Mouse (Mus musculus): Measurements from ENCODE around the gene Adprm. TPM values are rescaled to one million over a fixed set of nuclear protein-coding genes. Genes with fewer than 3 reads are reported as not detected.
"Not testable (repeated sequence)": the region's sequence is repeated elsewhere in the genome, so short reads cannot be mapped to it uniquely, and the experiment has no call there.

Adprm gene
- polyA plus RNA-seq, 1 experiment from 2014 or later = 31.3 TPM

DNA sequence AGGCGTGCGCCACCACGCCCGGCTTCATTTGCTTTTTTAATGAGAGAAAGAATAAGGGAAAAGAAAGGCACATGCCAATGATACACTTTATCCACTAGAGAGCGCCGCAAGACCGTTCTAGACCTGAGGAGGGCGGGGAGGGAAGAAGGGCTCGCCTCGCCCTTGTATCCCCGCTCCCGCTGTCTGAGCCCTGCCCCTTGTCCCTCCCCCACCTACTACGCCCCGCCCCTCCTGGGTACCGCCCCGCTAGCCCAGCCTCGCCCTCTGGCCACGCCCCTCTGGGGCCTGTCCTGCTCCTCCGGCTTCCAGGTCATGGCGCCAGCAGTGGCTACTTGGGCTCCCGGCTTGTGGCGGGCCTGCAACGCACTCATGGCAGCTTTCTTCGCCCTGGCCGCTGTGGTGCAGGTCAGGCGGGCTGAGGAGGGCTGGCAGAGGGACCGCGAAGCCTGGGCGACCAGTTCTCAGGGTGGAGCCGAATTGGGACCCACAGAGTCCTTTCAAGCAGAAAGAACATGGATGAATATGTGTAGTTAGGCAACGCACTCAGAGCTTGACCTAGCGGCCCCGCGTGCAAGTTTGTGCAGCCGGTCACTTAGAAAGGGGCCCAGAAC lies 27.4 kb downstream of the Adprm start, which contains the start of gene Tmem220:
Gene Tmem220, plus strand, starts transcription at position 288 of the 611 bp plus-strand sequence.
- TF ChIP-seq CTCF (IDR thresholded peaks at IDR 0.05; ENCODE audit: low read depth) = peak; percentile 80
- H3K27ac ChIP-seq (ENCODE audit: low read depth) = 0 out of 2 replicates have a peak within 1 kb of the TSS, but pooled peaks have one; percentile 30
- peak within 1 kb of the TSS; percentile 65 for H3K9ac ChIP-seq
- H3K4me1 ChIP-seq (ENCODE audit: insufficient read depth) = no peaks in the 10 kb centered on the region
- no peaks in the 10 kb centered on the region for H3K9me3 ChIP-seq (ENCODE audit: low read depth, low read length)
- peak within 1 kb of the TSS; percentile 51 for H3K4me3 ChIP-seq (ENCODE audit: low read depth, low read length)
- DNase-seq (peak; percentile 94), ATAC-seq (ENCODE audit: insufficient read depth) (peak; percentile 99)
- H3K36me3 ChIP-seq (ENCODE audit: insufficient read depth) = no peaks in the 10 kb centered on the region
- under 1% methylated on average over 35 of the region's 35 CpGs for WGBS
- H3K4me2 ChIP-seq = peak within 1 kb of the TSS; percentile 74
- no peaks in the 10 kb centered on the region for H3K27me3 ChIP-seq (ENCODE audit: insufficient read depth, low read length)

DNA sequence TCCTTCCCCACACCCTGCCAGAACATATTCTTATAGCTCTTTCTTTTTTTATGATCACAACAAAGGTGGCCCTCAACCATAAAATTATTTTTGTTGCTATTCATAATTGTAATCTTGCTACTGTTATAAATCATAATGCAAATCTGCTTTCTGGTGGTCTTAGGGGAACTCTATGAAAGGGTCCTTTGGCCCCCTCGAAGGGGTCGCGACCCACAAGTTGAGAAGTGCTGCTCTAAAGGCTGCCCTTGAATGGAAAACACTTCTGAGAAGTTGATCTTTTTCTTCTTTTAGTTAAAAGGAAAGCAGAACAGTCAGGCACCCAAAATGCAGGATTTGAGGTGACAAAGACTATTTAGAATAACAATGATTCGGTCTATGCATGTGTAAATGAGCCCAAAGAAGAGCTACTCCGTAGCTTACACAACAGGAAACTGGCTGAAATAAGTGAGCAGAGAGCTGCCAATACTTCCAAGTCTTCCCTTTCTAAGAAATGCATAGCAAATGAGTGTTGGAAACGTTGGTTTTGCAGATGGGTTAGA lies 28.5 kb downstream of the Adprm start:
- 35% methylated on average over 6 of the region's 6 CpGs for WGBS
- TF ChIP-seq CTCF (IDR thresholded peaks at IDR 0.05; ENCODE audit: low read depth) = no peak
- no peak for ATAC-seq (ENCODE audit: insufficient read depth)
- H3K9me3 ChIP-seq (ENCODE audit: low read depth, low read length) = no peaks in the 10 kb centered on the region
- H3K27ac ChIP-seq (ENCODE audit: low read depth) = no peak overlapping the region
- H3K27me3 ChIP-seq (ENCODE audit: insufficient read depth, low read length) = no peaks in the 10 kb centered on the region
- H3K4me1 ChIP-seq (ENCODE audit: insufficient read depth) = no peaks in the 10 kb centered on the region
- H3K9ac ChIP-seq = no peak overlapping the region
- no peak for DNase-seq
- no peak overlapping the region for H3K4me2 ChIP-seq
- H3K36me3 ChIP-seq (ENCODE audit: insufficient read depth) = no peaks in the 10 kb centered on the region
- H3K4me3 ChIP-seq (ENCODE audit: low read depth, low read length) = no peak overlapping the region

DNA sequence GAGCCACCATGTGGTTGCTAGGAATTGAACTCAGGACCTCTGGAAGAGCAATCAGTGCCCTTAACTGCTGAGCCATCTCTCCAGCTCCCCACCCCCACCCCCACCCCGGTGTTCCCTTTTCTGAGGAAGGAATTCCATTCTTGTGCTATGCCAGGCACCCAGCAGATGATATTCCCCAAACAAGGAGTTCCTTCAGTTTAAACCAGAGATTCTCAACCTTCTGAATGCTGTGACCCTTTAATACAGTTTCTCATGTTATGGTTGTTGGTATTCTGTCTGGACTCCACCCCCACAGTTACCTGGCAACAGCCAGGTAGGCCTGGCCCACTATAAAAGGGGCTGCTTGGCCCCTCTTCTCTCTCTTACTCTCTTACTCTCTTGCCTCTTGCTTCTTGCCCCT lies 29.2 kb downstream of the Adprm start:
- H3K27ac ChIP-seq (ENCODE audit: low read depth); H3K4me2 ChIP-seq; ATAC-seq (ENCODE audit: insufficient read depth); H3K4me3 ChIP-seq (ENCODE audit: low read depth, low read length); H3K36me3 ChIP-seq (ENCODE audit: insufficient read depth); H3K27me3 ChIP-seq (ENCODE audit: insufficient read depth, low read length); H3K4me1 ChIP-seq (ENCODE audit: insufficient read depth); H3K9me3 ChIP-seq (ENCODE audit: low read depth, low read length); H3K9ac ChIP-seq; DNase-seq: not testable (repeated sequence)
- 50% methylated on average over 1 of the region's 1 CpGs for WGBS

DNA sequence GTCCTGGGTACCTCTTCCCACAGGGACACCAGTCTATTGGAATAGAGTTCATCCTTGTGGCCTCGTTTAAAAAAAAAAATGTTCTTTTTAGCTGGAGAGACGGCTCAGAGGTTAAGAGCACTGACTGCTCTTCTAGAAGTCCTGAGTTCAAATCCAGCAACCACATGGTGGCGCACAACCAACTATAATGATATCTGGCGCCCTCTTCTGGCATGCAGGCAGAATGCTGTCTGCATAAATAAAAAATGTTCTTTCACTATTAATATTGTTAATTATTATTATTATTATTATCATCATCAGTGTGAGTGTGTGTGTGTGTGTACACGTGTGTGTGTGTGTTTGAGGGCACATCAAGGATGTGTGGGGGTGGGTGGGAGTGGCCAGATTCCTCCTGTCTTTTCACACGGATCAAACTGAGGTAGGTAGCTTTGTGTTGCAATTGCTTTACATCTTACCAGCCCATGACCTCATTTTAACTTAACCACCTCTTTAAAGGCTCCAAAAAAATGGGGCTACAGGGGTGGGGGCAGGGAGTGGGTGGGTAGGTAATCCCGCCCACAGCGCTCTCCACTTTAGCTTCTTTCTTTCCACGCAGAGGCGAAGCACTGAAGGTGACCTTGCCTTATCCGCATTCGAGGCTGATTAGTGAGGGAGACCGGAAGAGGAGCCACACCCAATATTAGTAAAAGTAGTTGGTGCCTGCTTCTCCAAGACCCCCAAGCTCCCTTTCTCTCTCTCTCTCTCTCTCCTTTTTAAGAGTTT lies 29.9 kb downstream of the Adprm start:
- H3K9ac ChIP-seq = no peak overlapping the region
- H3K4me2 ChIP-seq = no peak overlapping the region
- H3K9me3 ChIP-seq (ENCODE audit: low read depth, low read length) = no peaks in the 10 kb centered on the region
- H3K4me1 ChIP-seq (ENCODE audit: insufficient read depth) = no peaks in the 10 kb centered on the region
- ATAC-seq (ENCODE audit: insufficient read depth) (no peak), DNase-seq (peak; percentile 43)
- WGBS = 84% methylated on average over 13 of the region's 13 CpGs
- no peak overlapping the region for H3K4me3 ChIP-seq (ENCODE audit: low read depth, low read length)
- H3K27me3 ChIP-seq (ENCODE audit: insufficient read depth, low read length) = no peaks in the 10 kb centered on the region
- H3K36me3 ChIP-seq (ENCODE audit: insufficient read depth) = no peaks in the 10 kb centered on the region
- no peak overlapping the region for H3K27ac ChIP-seq (ENCODE audit: low read depth)
- TF ChIP-seq CTCF (IDR thresholded peaks at IDR 0.05; ENCODE audit: low read depth) = peak; percentile 57

DNA sequence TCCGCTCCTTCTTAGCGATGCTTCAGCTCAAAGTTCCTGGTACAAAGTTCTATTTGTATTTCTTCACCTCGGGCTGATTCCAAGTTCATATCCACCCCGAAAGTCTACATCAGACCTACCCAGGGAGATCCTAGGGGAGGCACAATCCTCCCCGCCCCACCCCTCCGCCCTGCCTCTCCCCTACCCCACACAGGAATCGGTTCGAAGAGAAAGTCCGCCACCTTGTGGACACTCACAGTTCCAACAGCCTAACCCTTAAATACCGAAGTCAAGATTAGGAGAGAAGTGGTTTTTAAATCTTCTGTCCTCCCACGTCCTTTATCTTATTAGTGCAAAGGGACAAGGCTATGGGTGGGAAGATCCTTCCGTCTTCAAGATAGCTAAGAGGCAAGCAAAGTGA lies 31.4 kb downstream of the Adprm start:
- peak; percentile 84 for TF ChIP-seq CTCF (IDR thresholded peaks at IDR 0.05; ENCODE audit: low read depth)
- 0 out of 2 replicates have a peak overlapping the region, but pooled peaks have one; percentile 2 for H3K9ac ChIP-seq
- peak; percentile 87 for DNase-seq
- no peak overlapping the region for H3K27ac ChIP-seq (ENCODE audit: low read depth)
- no peaks in the 10 kb centered on the region for H3K36me3 ChIP-seq (ENCODE audit: insufficient read depth)
- no peak for ATAC-seq (ENCODE audit: insufficient read depth)
- peak overlapping the region; percentile 5; the same call in 1 of the 2 replicates for H3K4me3 ChIP-seq (ENCODE audit: low read depth, low read length)
- H3K4me2 ChIP-seq = peak overlapping the region; percentile 53
- H3K9me3 ChIP-seq (ENCODE audit: low read depth, low read length) = no peaks in the 10 kb centered on the region
- no peaks in the 10 kb centered on the region for H3K27me3 ChIP-seq (ENCODE audit: insufficient read depth, low read length)
- WGBS = 2% methylated on average over 12 of the region's 12 CpGs
- no peaks in the 10 kb centered on the region for H3K4me1 ChIP-seq (ENCODE audit: insufficient read depth)

DNA sequence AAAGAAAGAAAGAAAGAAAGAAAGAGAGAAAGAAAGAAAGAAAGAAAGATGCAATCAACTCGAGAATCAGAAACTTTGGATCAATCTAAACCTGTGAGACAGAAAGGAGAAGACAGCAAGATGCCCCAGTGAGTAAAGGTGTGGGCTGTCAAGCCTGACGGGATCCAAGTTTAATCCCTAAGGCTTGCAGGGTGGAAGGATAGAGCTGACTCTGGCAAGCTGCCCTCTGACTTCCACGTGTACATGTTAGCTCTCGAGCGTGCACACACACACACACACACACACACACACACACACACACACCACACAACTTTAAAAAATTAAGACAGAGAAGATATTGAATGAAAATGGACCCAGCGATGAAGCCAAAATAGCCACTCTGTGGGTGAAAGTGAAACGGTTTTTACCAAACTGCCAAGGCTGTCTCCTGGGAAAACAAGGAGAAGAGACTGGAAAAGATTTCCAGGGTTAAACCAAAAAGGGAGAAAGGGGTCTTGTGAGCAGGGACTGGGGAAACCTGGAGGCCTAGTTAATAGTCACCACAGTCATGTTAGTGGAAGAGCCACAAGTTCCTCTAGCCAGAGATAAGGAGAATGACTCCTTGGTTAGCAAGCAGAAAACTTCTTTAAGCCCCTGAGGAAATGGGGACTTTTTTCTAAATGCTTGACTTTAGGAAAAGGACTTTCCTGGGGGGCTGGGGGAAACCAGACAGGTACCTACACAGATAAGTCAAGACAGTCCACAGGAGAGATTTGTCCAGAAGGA lies 32.5 kb downstream of the Adprm start:
- H3K27me3 ChIP-seq (ENCODE audit: insufficient read depth, low read length) = no peaks in the 10 kb centered on the region
- no peak overlapping the region for H3K27ac ChIP-seq (ENCODE audit: low read depth)
- H3K9me3 ChIP-seq (ENCODE audit: low read depth, low read length) = no peaks in the 10 kb centered on the region
- H3K4me1 ChIP-seq (ENCODE audit: insufficient read depth) = no peaks in the 10 kb centered on the region
- no peak overlapping the region for H3K4me3 ChIP-seq (ENCODE audit: low read depth, low read length)
- no peak overlapping the region for H3K9ac ChIP-seq
- DNase-seq = no peak
- no peaks in the 10 kb centered on the region for H3K36me3 ChIP-seq (ENCODE audit: insufficient read depth)
- 58% methylated on average over 7 of the region's 7 CpGs for WGBS
- ATAC-seq (ENCODE audit: insufficient read depth) = no peak
- no peak overlapping the region for H3K4me2 ChIP-seq
- no peak for TF ChIP-seq CTCF (IDR thresholded peaks at IDR 0.05; ENCODE audit: low read depth)
